Mouse (Mus musculus) embryo, embryonic 9.5 days (tissue): Measurements from ENCODE around the gene Epha6.
A peak's percentile ranks its signal among the peaks of the same experiment; 100 is the strongest.

Experiments
- DNase-seq: peaks from one replicate; pipeline ENCODE4 v3.0.0-alpha.2; 2017; ENCODE audit errors: extremely low spot score

The Epha6 gene

GRCm38 (mm10) chr16:59643766-59644165 lies 961.6 kb downstream of the Epha6 start:
- DNase-seq, result no peak

GRCm38 (mm10) chr16:59639985-59640384 lies 965.3 kb downstream of the Epha6 start:
- no peak for DNase-seq

- peak; percentile 94 for DNase-seq
Observed at GRCm38 (mm10) chr16:59639102-59639691, 966.1 kb downstream of the Epha6 start, which contains the start of gene Arl6. Arl6 (minus strand) TSS chr16:59639391.

- DNase-seq, result no peak
Observed at GRCm38 (mm10) chr16:59634598-59634997, 970.7 kb downstream of the Epha6 start.

- DNase-seq, result no peak
Observed at GRCm38 (mm10) chr16:59621554-59621953, 983.8 kb downstream of the Epha6 start.

- DNase-seq, result peak; percentile 42
Observed at GRCm38 (mm10) chr16:59617167-59617566, 988.2 kb downstream of the Epha6 start.

GRCm38 (mm10) chr16:59615675-59616074 lies 989.7 kb downstream of the Epha6 start:
- no peak for DNase-seq

- no peak for DNase-seq
Observed at GRCm38 (mm10) chr16:59610750-59611149, 994.6 kb downstream of the Epha6 start.

- no peak for DNase-seq
Observed at GRCm38 (mm10) chr16:59604078-59604781, 1001.1 kb downstream of the Epha6 start.
